Mouse (Mus musculus) T-helper 17 cell (primary cell): ENCODE data around the gene Lilra6.
"Not testable (repeated sequence)": the region's sequence is repeated elsewhere in the genome, so short reads cannot be mapped to it uniquely, and the experiment has no call there.

ENCODE experiments used
- in situ Hi-C, 2 experiments: fragments of 300-600 bp; cut with MboI, MseI; formaldehyde crosslinking; loops; 1 replicate in 1 of 2; 2 replicates in 1 of 2; pipeline ENCODE4 v1.15.1; 2025; ENCODE audit warnings: high pct_unique_total_duplicates in 2 of 2

Lilra6 gene

GRCm38 (mm10) chr7:3915387-3915786 is at the start of gene Lilra6:
TSS of gene Lilra6 (minus strand) at chr7:3915503.
- in situ Hi-C loops, result not testable (repeated sequence)

DNA sequence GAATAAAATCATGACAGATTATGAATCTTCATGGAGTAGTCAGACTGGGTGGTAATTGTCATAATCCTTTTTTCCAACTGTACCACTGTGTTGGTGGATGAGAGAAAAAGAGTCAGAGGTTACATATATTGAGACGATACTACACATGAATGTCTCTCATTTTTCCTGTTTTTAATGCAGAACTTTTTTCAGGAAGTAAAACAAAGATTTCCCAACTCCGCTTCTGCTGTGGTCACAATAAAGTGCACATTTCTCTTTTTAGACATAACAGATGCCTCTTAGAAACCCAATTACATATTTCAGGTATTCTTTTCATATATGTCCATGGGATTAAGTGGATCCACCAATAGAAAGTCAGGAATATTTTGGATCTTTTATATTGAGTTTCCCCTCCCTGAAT is 46.7 kb upstream of the Lilra6 start:
- in situ Hi-C loops, result no loop called here

GRCm38 (mm10) chr7:3957387-3957786 is 42.1 kb upstream of the Lilra6 start:
- in situ Hi-C loops, result loop anchor here in 1 of 2 experiments (10.0 kb wide), 1 partner anchor 857 kb away; the partner anchor contains the start of gene Ube2s

DNA sequence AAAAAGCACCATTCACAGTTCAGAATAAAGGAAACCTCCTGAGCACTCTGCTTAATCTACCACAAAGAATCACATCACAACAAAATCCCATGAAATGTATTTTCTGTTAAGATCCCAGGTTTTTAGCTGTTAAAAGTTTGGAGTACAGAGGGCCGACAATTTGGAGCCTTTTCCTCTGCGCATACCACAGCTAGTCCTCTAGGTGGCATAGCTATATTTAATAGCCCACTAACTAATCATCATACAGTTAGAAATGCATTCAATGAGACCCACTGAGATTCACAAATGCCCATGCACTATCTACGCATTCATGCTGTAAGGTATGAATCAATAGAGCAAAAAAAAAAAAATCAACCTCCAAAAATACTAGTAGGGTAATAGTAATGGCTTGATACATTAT is 33.9 kb upstream of the Lilra6 start:
- in situ Hi-C loops, result no loop called here

DNA sequence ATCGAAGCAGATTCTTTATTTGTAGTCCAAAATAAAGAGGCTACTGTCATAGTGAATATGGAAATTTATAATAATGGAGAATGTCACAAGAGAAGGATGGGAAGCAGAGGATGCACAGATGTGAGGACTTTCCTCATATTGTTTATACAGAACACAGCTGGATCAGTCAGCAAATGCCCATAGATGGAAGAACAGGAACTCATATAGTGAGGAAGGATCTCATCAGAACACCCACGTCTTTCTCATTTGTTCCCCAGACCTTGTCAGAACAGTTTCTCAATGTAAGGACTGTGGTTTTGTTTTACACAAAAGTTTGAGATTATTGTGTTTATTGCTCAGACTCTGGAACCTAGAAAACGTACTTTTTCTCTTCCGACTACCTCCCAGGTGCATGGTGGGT is 32.9 kb upstream of the Lilra6 start:
- in situ Hi-C loops, result no loop called here

GRCm38 (mm10) chr7:3946117-3946516 is 30.8 kb upstream of the Lilra6 start:
- in situ Hi-C loops, result no loop called here

DNA sequence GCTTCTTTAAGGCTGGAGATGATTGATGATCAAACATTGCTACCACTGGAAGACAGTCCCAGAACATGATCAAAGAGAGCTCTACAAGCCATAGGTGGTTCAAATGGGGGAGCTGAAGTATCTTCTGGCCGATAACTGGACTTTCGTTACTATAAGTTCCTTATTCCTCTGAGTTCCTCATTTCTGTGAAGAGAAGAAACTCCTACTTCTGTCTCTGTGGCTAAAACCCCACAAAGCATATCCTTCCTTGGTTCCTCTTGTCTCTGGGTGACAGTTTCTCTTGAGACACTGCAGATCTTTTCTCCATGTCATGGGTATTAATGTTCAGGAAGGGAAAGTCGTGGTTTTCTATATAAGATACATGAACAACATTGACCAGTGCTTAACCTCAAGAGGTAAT is 25.6 kb upstream of the Lilra6 start:
- in situ Hi-C loops, result no loop called here

- in situ Hi-C loops, result no loop called here
Measured at GRCm38 (mm10) chr7:3939866-3940525, 24.7 kb upstream of the Lilra6 start.

DNA sequence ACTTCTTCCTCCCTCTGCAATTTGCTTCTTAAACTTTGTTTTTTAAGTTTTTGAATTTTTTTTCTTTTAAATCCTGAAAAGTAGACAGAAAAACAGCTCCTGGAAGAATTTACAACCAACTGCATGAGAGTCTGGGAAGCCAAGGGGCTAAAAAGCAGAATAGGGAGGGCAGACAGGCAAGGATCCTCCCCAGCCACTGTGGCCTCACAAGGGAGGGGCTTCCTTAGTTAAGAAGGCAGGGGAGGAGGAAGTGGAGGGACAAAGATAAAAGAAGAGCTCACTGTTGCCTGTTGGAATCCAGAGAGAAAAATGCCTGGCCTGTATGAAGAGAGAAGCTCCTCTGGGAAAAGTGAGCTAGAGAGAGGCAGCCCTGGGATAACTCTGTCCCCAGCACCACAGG is 20.2 kb upstream of the Lilra6 start:
- in situ Hi-C loops, result not testable (repeated sequence)

- in situ Hi-C loops, result no loop called here
Measured at GRCm38 (mm10) chr7:3903704-3904103, 11.6 kb downstream of the Lilra6 start.

DNA sequence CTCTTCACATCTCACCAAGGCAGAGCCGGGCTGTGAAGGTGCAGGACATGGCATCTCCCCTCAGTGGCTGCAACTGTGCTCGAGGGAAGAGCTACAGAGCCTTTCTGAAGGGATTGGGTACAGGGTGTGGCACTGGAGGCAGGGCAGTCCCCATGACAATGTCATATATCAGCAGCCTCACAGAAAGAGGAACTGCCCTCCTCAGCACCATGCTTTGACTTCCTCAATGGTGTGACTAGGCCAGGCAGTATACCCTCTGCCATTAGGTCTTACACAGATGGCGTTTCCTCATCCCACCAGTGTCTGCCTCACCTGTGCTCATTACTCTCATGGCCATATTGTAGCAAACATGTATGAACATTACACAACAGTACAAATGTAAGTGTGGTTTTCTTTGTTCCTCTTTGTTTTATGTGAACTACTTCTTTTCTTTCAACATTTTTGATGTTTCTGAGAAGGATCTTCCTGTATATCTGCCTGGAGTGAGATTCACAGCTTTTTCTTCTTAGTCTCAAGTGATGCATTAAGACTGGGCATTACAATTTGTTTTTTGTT is 17.2 kb downstream of the Lilra6 start, which contains the start of gene Gm14548:
TSS of gene Gm14548 (minus strand) at position 85 of the 555 bp plus-strand sequence.
- in situ Hi-C loops, result not testable (repeated sequence)

GRCm38 (mm10) chr7:3875032-3875431 is 40.3 kb downstream of the Lilra6 start:
- in situ Hi-C loops, result loop anchor here in 1 of 2 experiments (5.0 kb wide), 1 partner anchor 53 kb away; no protein-coding TSS in a partner anchor
